Mouse (Mus musculus) hematopoietic stem cell, adult 5-6 weeks (primary cell): ENCODE measurements at regions not wholly inside any gene's neighbourhood (a gene's known extent, or its start where the extent isn't known, plus 50 kb on each side); places are given as distances from the start of the nearest gene placed in this dataset.
A peak's percentile ranks its signal among the peaks of the same experiment; 100 is the strongest.

Experiments
- ATAC-seq, 2 experiments: fragments of 125-278 bp in 1 of 2; replicated peaks in 1 of 2; 2 replicates each; pipeline ENCODE4 v1.8.0; 2016 to 2017; ENCODE audit warnings: inconsistent platforms in 2 of 2, mild to moderate bottlenecking in 2 of 2, moderate number of reproducible peaks in 2 of 2, low read depth in 1 of 2, moderate TSS enrichment in 1 of 2; ENCODE audit not compliant: low FRiP score in 2 of 2, poor library complexity in 2 of 2, severe bottlenecking in 2 of 2, insufficient read depth in 1 of 2, low TSS enrichment in 1 of 2

- no peak for ATAC-seq
Measured at GRCm38 (mm10) chr17:77593807-77594206, 606.2 kb upstream of the Crim1 start.

- no peak for ATAC-seq
Measured at GRCm38 (mm10) chr17:77596453-77596852, 603.6 kb upstream of the Crim1 start.

- no peak for ATAC-seq
Measured at GRCm38 (mm10) chr17:77623472-77623871, 576.6 kb upstream of the Crim1 start.

DNA sequence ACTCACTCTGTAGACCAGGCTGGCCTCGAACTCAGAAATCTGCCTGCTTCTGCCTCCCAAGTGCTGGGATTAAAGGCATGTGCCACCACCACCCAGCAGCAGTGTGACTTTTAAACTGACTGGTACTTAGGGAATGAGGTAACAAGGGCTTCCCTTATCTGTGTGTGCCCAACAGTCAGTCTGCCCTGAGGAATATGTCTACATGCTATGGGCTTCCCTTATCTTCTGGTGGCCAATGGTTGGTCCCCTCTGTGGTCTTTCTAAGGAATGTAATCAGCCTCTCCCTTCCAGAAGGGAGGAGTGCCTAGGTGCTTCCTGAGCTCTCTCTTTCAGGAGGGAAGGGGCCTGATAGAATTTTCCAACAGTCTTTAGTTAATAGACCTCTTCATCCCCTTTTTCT lies 575.9 kb upstream of the Crim1 start:
- no peak for ATAC-seq

GRCm38 (mm10) chr17:77642355-77642754 lies 557.7 kb upstream of the Crim1 start:
- ATAC-seq: peak; percentile 71 to 76

DNA sequence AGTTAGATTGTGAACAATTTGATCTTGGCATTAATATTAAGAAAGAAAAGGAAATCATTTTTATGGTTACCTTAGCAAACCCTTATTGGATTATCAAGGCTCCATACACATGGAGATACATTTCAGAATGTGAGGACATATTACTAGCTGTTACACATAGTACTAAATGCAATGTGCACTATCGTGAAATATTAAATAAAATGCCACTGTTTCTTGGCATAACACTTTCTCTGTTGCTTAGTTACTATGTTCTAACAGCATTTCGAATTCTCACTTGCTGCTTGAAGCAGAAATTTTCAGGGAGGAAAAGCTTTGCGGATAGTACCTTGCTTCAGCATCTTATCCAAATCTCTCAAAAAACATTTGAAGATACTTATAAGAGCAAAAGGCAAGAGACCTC lies 551.1 kb upstream of the Crim1 start:
- no peak for ATAC-seq

- ATAC-seq: no peak
Measured at GRCm38 (mm10) chr17:77651861-77652260, 548.2 kb upstream of the Crim1 start.
